Mouse (Mus musculus) myocyte (in vitro differentiated cells): ENCODE data around the gene Ifi211.
"Not testable (repeated sequence)": the region's sequence is repeated elsewhere in the genome, so short reads cannot be mapped to it uniquely, and the experiment has no call there.

Experiments
- CEBPB ChIP-seq: IDR thresholded peaks from 2 replicates; pipeline ENCODE4 v1.6.1; 2011; ENCODE audit warnings: mild to moderate bottlenecking, moderate library complexity; ENCODE audit not compliant: poor library complexity, insufficient read depth, severe bottlenecking
- E2F4 ChIP-seq: IDR thresholded peaks from one replicate; pipeline ENCODE4 v1.6.1; 2011; ENCODE audit warnings: mild to moderate bottlenecking, control low read depth, moderate library complexity; ENCODE audit not compliant: insufficient read depth
- MAX ChIP-seq: IDR thresholded peaks from one replicate; pipeline ENCODE4 v1.6.1; 2011; ENCODE audit warnings: low read depth, mild to moderate bottlenecking, control low read depth
- MYOD1 ChIP-seq, 3 experiments: IDR thresholded peaks; one replicate each; pipeline ENCODE4 v1.6.1; 2011; ENCODE audit warnings: control low read depth in 2 of 3, low read depth in 2 of 3, mild to moderate bottlenecking in 2 of 3, moderate library complexity in 1 of 3; ENCODE audit not compliant: insufficient read length in 2 of 3, control insufficient read depth in 1 of 3
- POLR2A ChIP-seq: IDR thresholded peaks from one replicate; pipeline ENCODE4 v1.6.1; 2011; ENCODE audit warnings: low read depth, mild to moderate bottlenecking, control low read depth, moderate library complexity; ENCODE audit not compliant: insufficient read length
- POLR2AphosphoS2 ChIP-seq: IDR thresholded peaks from one replicate; pipeline ENCODE4 v1.6.1; 2011; ENCODE audit warnings: low read depth, control low read depth; ENCODE audit not compliant: insufficient read length
- REST ChIP-seq: IDR thresholded peaks from one replicate; pipeline ENCODE4 v1.6.1; 2011; ENCODE audit warnings: mild to moderate bottlenecking, control low read depth, moderate library complexity; ENCODE audit not compliant: insufficient read depth, insufficient read length
- TCF12 ChIP-seq: IDR thresholded peaks from one replicate; pipeline ENCODE4 v1.6.1; 2011; ENCODE audit warnings: mild to moderate bottlenecking, control low read depth; ENCODE audit not compliant: poor library complexity, insufficient read depth, severe bottlenecking
- USF1 ChIP-seq: IDR thresholded peaks from one replicate; pipeline ENCODE4 v1.6.1; 2011; ENCODE audit warnings: low read depth, mild to moderate bottlenecking, control low read depth, moderate library complexity

DNA sequence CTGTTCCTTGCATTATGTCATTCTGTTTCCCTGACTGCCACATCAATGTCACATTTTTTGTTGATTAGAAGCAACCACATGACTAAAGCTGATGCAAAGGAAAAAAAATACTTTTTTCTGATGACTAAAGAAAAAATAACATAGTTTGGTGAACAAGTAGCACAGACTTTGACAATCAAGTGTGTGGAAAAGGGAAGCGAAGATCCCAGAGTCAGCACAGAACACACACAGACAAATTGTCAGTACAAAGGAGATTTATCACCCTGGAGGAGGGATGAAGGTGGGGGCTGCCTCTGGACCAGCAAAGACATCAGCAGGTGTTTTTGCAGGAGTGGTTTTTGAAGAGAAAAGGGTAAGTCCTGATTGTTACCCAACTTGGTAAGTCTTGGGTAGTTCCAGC is 48.6 kb upstream of the Ifi211 start:
- not testable (repeated sequence) for TF ChIP-seq E2F4; TCF12; POLR2A; MAX; MYOD1 (IDR thresholded peaks at IDR 0.05; ENCODE audit: control insufficient read depth in 1 of 3, insufficient read length in 2 of 3, low read depth in 2 of 3); USF1; REST; POLR2AphosphoS2; CEBPB
